Mouse (Mus musculus): Measurements from ENCODE around the gene 6030468B19Rik. TPM values are rescaled to one million over a fixed set of nuclear protein-coding genes. Genes with fewer than 3 reads are reported as not detected.

6030468B19Rik gene
- total and polyA plus RNA-seq, 3 experiments: 0.16 TPM; not detected in 2

DNA sequence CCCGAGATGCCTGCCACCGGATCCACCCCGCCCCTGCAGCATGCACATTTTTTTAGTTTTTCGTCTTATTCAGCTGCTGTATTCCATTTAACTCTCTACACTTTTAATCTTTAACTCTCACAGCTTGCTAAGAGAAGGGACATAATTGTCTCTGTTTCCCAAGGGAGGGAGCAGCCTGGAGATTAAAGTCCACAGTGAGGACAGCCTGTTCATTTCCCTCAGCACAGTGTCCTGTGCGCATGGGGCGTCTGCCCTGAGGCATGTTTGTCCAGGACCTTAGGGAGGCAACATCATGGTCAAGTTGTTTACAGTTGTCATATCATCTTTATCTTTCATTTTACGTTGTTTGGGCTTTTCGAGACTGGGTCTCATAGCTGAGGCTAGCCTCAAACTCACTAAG, 36.6 kb downstream of the 6030468B19Rik start:
- Histone ChIP-seq H3K27ac (no peak overlapping the region), H3K9ac (ENCODE audit: low read depth, low read length) (no peak overlapping the region), H3K27me3 (ENCODE audit: control insufficient read depth, insufficient read depth, low read length) (no peaks in the 10 kb centered on the region), H3K4me1 (ENCODE audit: control insufficient read depth, insufficient read depth, low read length) (peaks cover 9% of the 10 kb centered on the region), H3K79me2 (replicated peaks; ENCODE audit: control insufficient read depth, insufficient read depth, low read length) (no peaks in the 10 kb centered on the region), H3K4me3 (no peak overlapping the region), H3K36me3 (ENCODE audit: control insufficient read depth, insufficient read depth, low read length) (no peaks in the 10 kb centered on the region)
- DNase-seq: no peak
- intact Hi-C loops (cut with DNase I): no loop called here
- WGBS: 84% methylated on average over 8 of the region's 8 CpGs
- no peak for TF ChIP-seq CTCF (IDR thresholded peaks at IDR 0.05)
- no peak for TF ChIP-seq EP300 (IDR thresholded peaks at IDR 0.05; ENCODE audit: insufficient read depth, low read depth, low read length)

DNA sequence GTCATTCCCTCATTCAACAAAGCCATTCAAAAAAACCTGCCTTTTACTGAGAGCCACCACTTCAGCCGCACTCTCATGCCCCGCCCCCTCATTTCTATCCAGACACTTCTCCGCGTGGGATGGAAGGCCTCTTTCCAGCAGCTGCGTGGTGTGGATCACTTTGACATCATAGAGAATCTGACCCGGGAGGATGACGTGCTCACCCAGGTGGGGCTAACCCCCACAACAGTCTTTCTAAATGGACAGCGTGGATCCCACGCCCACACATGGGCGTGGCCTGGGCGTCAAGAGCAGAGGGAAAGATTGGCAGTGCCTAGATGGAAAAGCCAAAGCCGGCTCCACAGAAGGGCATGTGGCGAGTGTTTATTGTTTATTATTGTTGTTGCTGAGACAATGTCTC, 38.8 kb downstream of the 6030468B19Rik start:
- Histone ChIP-seq H3K4me3 (no peak overlapping the region), H3K27me3 (ENCODE audit: control insufficient read depth, insufficient read depth, low read length) (no peaks in the 10 kb centered on the region), H3K79me2 (replicated peaks; ENCODE audit: control insufficient read depth, insufficient read depth, low read length) (no peaks in the 10 kb centered on the region), H3K36me3 (ENCODE audit: control insufficient read depth, insufficient read depth, low read length) (no peaks in the 10 kb centered on the region), H3K27ac (no peak overlapping the region), H3K9ac (ENCODE audit: low read depth, low read length) (no peak overlapping the region), H3K4me1 (ENCODE audit: control insufficient read depth, insufficient read depth, low read length) (peaks cover 3% of the 10 kb centered on the region)
- TF ChIP-seq CTCF (IDR thresholded peaks at IDR 0.05) (no peak), POLR2A (IDR thresholded peaks at IDR 0.05; ENCODE audit: insufficient read depth, low read depth, low read length) (no peak)
- WGBS: 26% methylated on average over 13 of the region's 13 CpGs
- DNase-seq: no peak
- intact Hi-C loops (cut with DNase I): no loop called here

DNA sequence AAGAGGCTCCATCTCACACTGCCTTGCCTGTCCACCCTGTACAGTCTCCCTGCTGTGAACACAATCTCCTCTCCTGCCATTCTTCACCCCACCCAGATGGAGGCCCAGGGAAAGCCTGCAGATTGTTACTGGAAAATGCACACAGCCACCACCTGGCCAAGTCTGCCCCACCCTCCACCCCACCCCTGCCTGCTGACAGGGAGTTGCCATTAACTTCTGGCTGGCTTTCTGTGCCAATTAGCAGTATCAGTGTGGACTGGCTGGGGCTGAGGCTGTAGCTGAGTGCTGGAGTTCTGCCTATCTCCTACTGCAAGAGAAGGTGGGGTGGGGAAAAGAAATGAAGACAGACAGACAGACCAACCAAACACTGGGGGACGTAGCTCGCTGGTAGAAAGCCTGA, 41.1 kb downstream of the 6030468B19Rik start:
- intact Hi-C loops (cut with DNase I): no loop called here
- Histone ChIP-seq H3K27ac (no peak overlapping the region), H3K27me3 (ENCODE audit: control insufficient read depth, insufficient read depth, low read length) (no peaks in the 10 kb centered on the region), H3K79me2 (replicated peaks; ENCODE audit: control insufficient read depth, insufficient read depth, low read length) (no peaks in the 10 kb centered on the region), H3K4me3 (no peak overlapping the region), H3K4me1 (ENCODE audit: control insufficient read depth, insufficient read depth, low read length) (no peaks in the 10 kb centered on the region), H3K36me3 (ENCODE audit: control insufficient read depth, insufficient read depth, low read length) (no peaks in the 10 kb centered on the region), H3K9ac (ENCODE audit: low read depth, low read length) (no peak overlapping the region)
- no peak for DNase-seq
- WGBS: 50% methylated on average over 2 of the region's 2 CpGs
- no peak for TF ChIP-seq POLR2A (IDR thresholded peaks at IDR 0.05; ENCODE audit: insufficient read depth, low read depth, low read length)
- 0 out of 2 replicates have a peak, but pooled peaks have one; percentile 18 for TF ChIP-seq EP300 (IDR thresholded peaks at IDR 0.05; ENCODE audit: insufficient read depth, low read depth, low read length)

DNA sequence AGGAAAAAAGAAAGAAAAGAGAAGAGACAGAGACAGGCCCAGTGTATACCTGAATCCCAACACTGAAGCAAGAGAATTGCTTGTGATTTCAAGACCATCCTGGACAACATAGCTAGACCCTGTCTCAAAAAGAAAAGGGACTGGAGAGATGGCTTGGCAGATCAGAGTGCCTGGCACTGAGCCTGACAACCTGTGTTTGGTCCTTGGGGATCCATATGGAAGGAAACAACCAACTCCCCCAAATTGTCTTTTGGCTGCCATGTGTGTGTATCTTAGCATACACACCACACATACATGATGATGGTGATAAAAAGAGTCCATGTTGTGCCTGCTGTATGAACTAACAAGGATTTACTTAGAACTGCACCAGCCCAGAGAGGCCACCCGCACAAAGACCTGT, 41.6 kb downstream of the 6030468B19Rik start:
- H3K4me1 ChIP-seq (ENCODE audit: control insufficient read depth, insufficient read depth, low read length): no peaks in the 10 kb centered on the region
- no peak for DNase-seq
- intact Hi-C loops (cut with DNase I): no loop called here
- TF ChIP-seq EP300 (IDR thresholded peaks at IDR 0.05; ENCODE audit: insufficient read depth, low read depth, low read length) (no peak), CTCF (IDR thresholded peaks at IDR 0.05) (no peak), POLR2A (IDR thresholded peaks at IDR 0.05; ENCODE audit: insufficient read depth, low read depth, low read length) (no peak)
- H3K79me2 ChIP-seq (replicated peaks; ENCODE audit: control insufficient read depth, insufficient read depth, low read length): no peaks in the 10 kb centered on the region
- no peaks in the 10 kb centered on the region for H3K27me3 ChIP-seq (ENCODE audit: control insufficient read depth, insufficient read depth, low read length)
- H3K4me3 ChIP-seq: no peak overlapping the region
- 95% methylated on average over 1 of the region's 1 CpGs for WGBS
- no peaks in the 10 kb centered on the region for H3K36me3 ChIP-seq (ENCODE audit: control insufficient read depth, insufficient read depth, low read length)
- no peak overlapping the region for H3K27ac ChIP-seq
- H3K9ac ChIP-seq (ENCODE audit: low read depth, low read length): no peak overlapping the region

- Histone ChIP-seq H3K36me3 (ENCODE audit: control insufficient read depth, insufficient read depth, low read length) (no peaks in the 10 kb centered on the region), H3K79me2 (replicated peaks; ENCODE audit: control insufficient read depth, insufficient read depth, low read length) (no peaks in the 10 kb centered on the region), H3K27ac (no peak overlapping the region), H3K9ac (ENCODE audit: low read depth, low read length) (no peak overlapping the region), H3K4me1 (ENCODE audit: control insufficient read depth, insufficient read depth, low read length) (no peaks in the 10 kb centered on the region), H3K4me3 (no peak overlapping the region), H3K27me3 (ENCODE audit: control insufficient read depth, insufficient read depth, low read length) (no peaks in the 10 kb centered on the region)
- intact Hi-C loops (cut with DNase I): no loop called here
- 55% methylated on average over 1 of the region's 1 CpGs for WGBS
- no peak for TF ChIP-seq POLR2A (IDR thresholded peaks at IDR 0.05; ENCODE audit: insufficient read depth, low read depth, low read length)
- TF ChIP-seq CTCF (IDR thresholded peaks at IDR 0.05): no peak
- TF ChIP-seq EP300 (IDR thresholded peaks at IDR 0.05; ENCODE audit: insufficient read depth, low read depth, low read length): no peak
- no peak for DNase-seq
Measured at GRCm38 (mm10) chr11:117840910-117841309, 43.5 kb downstream of the 6030468B19Rik start.

- Histone ChIP-seq H3K36me3 (ENCODE audit: control insufficient read depth, insufficient read depth, low read length) (no peaks in the 10 kb centered on the region), H3K4me1 (ENCODE audit: control insufficient read depth, insufficient read depth, low read length) (no peaks in the 10 kb centered on the region; the same call in 1 of the 2 replicates), H3K27me3 (ENCODE audit: control insufficient read depth, insufficient read depth, low read length) (no peaks in the 10 kb centered on the region), H3K9ac (ENCODE audit: low read depth, low read length) (no peak overlapping the region), H3K27ac (no peak overlapping the region), H3K79me2 (replicated peaks; ENCODE audit: control insufficient read depth, insufficient read depth, low read length) (no peaks in the 10 kb centered on the region), H3K4me3 (no peak overlapping the region)
- TF ChIP-seq POLR2A (IDR thresholded peaks at IDR 0.05; ENCODE audit: insufficient read depth, low read depth, low read length): no peak
- TF ChIP-seq EP300 (IDR thresholded peaks at IDR 0.05; ENCODE audit: insufficient read depth, low read depth, low read length): no peak
- no peak for TF ChIP-seq CTCF (IDR thresholded peaks at IDR 0.05)
- no peak for DNase-seq
- 71% methylated on average over 2 of the region's 2 CpGs for WGBS
- intact Hi-C loops (cut with DNase I): no loop called here
Measured at GRCm38 (mm10) chr11:117843434-117843833, 46.0 kb downstream of the 6030468B19Rik start.

Measured in heart, adult 2 months (tissue).